Mouse (Mus musculus): ENCODE measurements around the gene Lypd6b. TPM values are rescaled to one million over a fixed set of nuclear protein-coding genes. Genes with fewer than 3 reads are reported as not detected.
A peak's percentile ranks its signal among the peaks of the same experiment; 100 is the strongest.

Gene Lypd6b
- 2.0 and 2.8 TPM in 2 replicates for polyA plus RNA-seq (2015; fragmentation: Nextera tagmentation; extraction: Ambion mirVana)

- Histone ChIP-seq H3K4me2 (replicated peaks) (peak within 1 kb of the TSS; percentile 99), H3K4me1 (replicated peaks) (0 out of 2 replicates have a peak, but pooled peaks cover 7% of the 10 kb centered on the region), H3K9ac (peak within 1 kb of the TSS; percentile 58), H3K27me3 (replicated peaks) (peaks cover 11% of the 10 kb centered on the region; the same call in 1 of the 2 replicates), H3K4me3 (replicated peaks) (peak within 1 kb of the TSS; percentile 60), H3K27ac (no peak within 1 kb of the TSS), H3K9me3 (no peaks in the 10 kb centered on the region), H3K36me3 (no peaks in the 10 kb centered on the region)
- WGBS, result under 1% methylated on average over 74 of the region's 79 CpGs
- ATAC-seq, result peak; percentile 94
Observed at GRCm38 (mm10) chr2:49787376-49788050, at the start of gene Lypd6b. Gene Lypd6b (plus strand): TSS chr2:49787688.

- H3K4me3 ChIP-seq (replicated peaks), result no peak overlapping the region
- H3K9me3 ChIP-seq, result no peaks in the 10 kb centered on the region
- 59% methylated on average over 5 of the region's 5 CpGs for whole genome bisulfite sequencing
- no peak overlapping the region for H3K4me2 ChIP-seq (replicated peaks)
- H3K27me3 ChIP-seq (replicated peaks), result no peaks in the 10 kb centered on the region
- H3K4me1 ChIP-seq (replicated peaks), result peaks cover 6% of the 10 kb centered on the region
- no peak for ATAC-seq
- 0 out of 2 replicates have a peak overlapping the region, but pooled peaks have one; percentile 13 for H3K27ac ChIP-seq
- H3K9ac ChIP-seq, result no peak overlapping the region
- H3K36me3 ChIP-seq, result no peaks in the 10 kb centered on the region
Observed at GRCm38 (mm10) chr2:49739046-49739445, 48.4 kb upstream of the Lypd6b start.

GRCm38 (mm10) chr2:49741026-49741425 lies 46.5 kb upstream of the Lypd6b start:
- H3K4me1 ChIP-seq (replicated peaks), result peaks cover 14% of the 10 kb centered on the region
- 67% methylated on average over 6 of the region's 6 CpGs for WGBS
- H3K27me3 ChIP-seq (replicated peaks), result no peaks in the 10 kb centered on the region
- no peak overlapping the region for H3K27ac ChIP-seq
- H3K9ac ChIP-seq, result no peak overlapping the region
- no peak overlapping the region for H3K4me2 ChIP-seq (replicated peaks)
- no peak for ATAC-seq
- H3K36me3 ChIP-seq, result no peaks in the 10 kb centered on the region
- no peak overlapping the region for H3K4me3 ChIP-seq (replicated peaks)
- H3K9me3 ChIP-seq, result no peaks in the 10 kb centered on the region

- no peak overlapping the region for H3K27ac ChIP-seq
Observed at GRCm38 (mm10) chr2:49741895-49742734, 45.4 kb upstream of the Lypd6b start.

GRCm38 (mm10) chr2:49742919-49743318 lies 44.6 kb upstream of the Lypd6b start:
- no peak for ATAC-seq
- H3K9ac ChIP-seq, result no peak overlapping the region
- H3K27ac ChIP-seq, result no peak overlapping the region
- H3K4me1 ChIP-seq (replicated peaks), result peaks cover 14% of the 10 kb centered on the region
- H3K27me3 ChIP-seq (replicated peaks), result no peaks in the 10 kb centered on the region
- no peak overlapping the region for H3K4me2 ChIP-seq (replicated peaks)
- no peaks in the 10 kb centered on the region for H3K9me3 ChIP-seq
- no peak overlapping the region for H3K4me3 ChIP-seq (replicated peaks)
- 77% methylated on average over 4 of the region's 4 CpGs for WGBS
- H3K36me3 ChIP-seq, result no peaks in the 10 kb centered on the region

More at GRCm38 (mm10) chr2:49741895-49742734, 45.4 kb upstream of the Lypd6b start:
- no peak overlapping the region for H3K9ac ChIP-seq
- no peaks in the 10 kb centered on the region for H3K9me3 ChIP-seq
- no peak for ATAC-seq
- H3K27me3 ChIP-seq (replicated peaks), result no peaks in the 10 kb centered on the region
- H3K4me1 ChIP-seq (replicated peaks), result peaks cover 14% of the 10 kb centered on the region
- 81% methylated on average over 16 of the region's 16 CpGs for WGBS
- no peak overlapping the region for H3K4me2 ChIP-seq (replicated peaks)
- no peak overlapping the region for H3K4me3 ChIP-seq (replicated peaks)
- no peaks in the 10 kb centered on the region for H3K36me3 ChIP-seq

GRCm38 (mm10) chr2:49743775-49744174 lies 43.7 kb upstream of the Lypd6b start:
- ATAC-seq, result no peak
- Histone ChIP-seq H3K4me2 (replicated peaks) (0 out of 2 replicates have a peak overlapping the region, but pooled peaks have one; percentile 30), H3K9me3 (no peaks in the 10 kb centered on the region), H3K4me1 (replicated peaks) (peaks cover 14% of the 10 kb centered on the region), H3K27ac (no peak overlapping the region), H3K9ac (no peak overlapping the region), H3K36me3 (no peaks in the 10 kb centered on the region), H3K27me3 (replicated peaks) (no peaks in the 10 kb centered on the region), H3K4me3 (replicated peaks) (no peak overlapping the region)
- 39% methylated on average over 6 of the region's 6 CpGs for WGBS

- no peak overlapping the region for H3K4me3 ChIP-seq (replicated peaks)
- H3K36me3 ChIP-seq, result no peaks in the 10 kb centered on the region
- WGBS, result 48% methylated on average over 11 of the region's 11 CpGs
- 0 out of 2 replicates have a peak overlapping the region, but pooled peaks have one; percentile 22 for H3K27ac ChIP-seq
- peak overlapping the region; percentile 30; the same call in 1 of the 2 replicates for H3K4me2 ChIP-seq (replicated peaks)
- no peak overlapping the region for H3K9ac ChIP-seq
- H3K27me3 ChIP-seq (replicated peaks), result no peaks in the 10 kb centered on the region
- ATAC-seq, result peak; percentile 25; the same call in 1 of the 2 replicates
- no peaks in the 10 kb centered on the region for H3K9me3 ChIP-seq
- peaks cover 14% of the 10 kb centered on the region for H3K4me1 ChIP-seq (replicated peaks)
Observed at GRCm38 (mm10) chr2:49744251-49745093, 43.0 kb upstream of the Lypd6b start.

- peaks cover 14% of the 10 kb centered on the region for H3K4me1 ChIP-seq (replicated peaks)
- H3K9me3 ChIP-seq, result no peaks in the 10 kb centered on the region
- no peaks in the 10 kb centered on the region for H3K36me3 ChIP-seq
- H3K9ac ChIP-seq, result no peak overlapping the region
- WGBS, result 64% methylated on average over 14 of the region's 14 CpGs
- H3K27ac ChIP-seq, result no peak overlapping the region
- no peak for ATAC-seq
- H3K27me3 ChIP-seq (replicated peaks), result no peaks in the 10 kb centered on the region
- no peak overlapping the region for H3K4me3 ChIP-seq (replicated peaks)
- H3K4me2 ChIP-seq (replicated peaks), result 0 out of 2 replicates have a peak overlapping the region, but pooled peaks have one; percentile 9
Observed at GRCm38 (mm10) chr2:49745094-49745781, 42.2 kb upstream of the Lypd6b start.

GRCm38 (mm10) chr2:49746947-49747346 lies 40.5 kb upstream of the Lypd6b start:
- H3K27ac ChIP-seq, result no peak overlapping the region
- no peak overlapping the region for H3K4me2 ChIP-seq (replicated peaks)
- peaks cover 13% of the 10 kb centered on the region for H3K4me1 ChIP-seq (replicated peaks)
- 70% methylated on average over 7 of the region's 7 CpGs for WGBS
- no peaks in the 10 kb centered on the region for H3K9me3 ChIP-seq
- no peaks in the 10 kb centered on the region for H3K36me3 ChIP-seq
- no peak overlapping the region for H3K9ac ChIP-seq
- no peaks in the 10 kb centered on the region for H3K27me3 ChIP-seq (replicated peaks)
- no peak for ATAC-seq
- no peak overlapping the region for H3K4me3 ChIP-seq (replicated peaks)

- Histone ChIP-seq H3K4me3 (replicated peaks) (no peak overlapping the region), H3K27me3 (replicated peaks) (no peaks in the 10 kb centered on the region), H3K4me2 (replicated peaks) (no peak overlapping the region), H3K4me1 (replicated peaks) (peaks cover 11% of the 10 kb centered on the region), H3K9ac (no peak overlapping the region), H3K9me3 (no peaks in the 10 kb centered on the region), H3K36me3 (no peaks in the 10 kb centered on the region), H3K27ac (no peak overlapping the region)
- WGBS, result 81% methylated on average over 2 of the region's 2 CpGs
- ATAC-seq, result no peak
Observed at GRCm38 (mm10) chr2:49747670-49748069, 39.8 kb upstream of the Lypd6b start.

- H3K4me2 ChIP-seq (replicated peaks), result no peak overlapping the region
- H3K9me3 ChIP-seq, result no peaks in the 10 kb centered on the region
- H3K4me3 ChIP-seq (replicated peaks), result no peak overlapping the region
- H3K27ac ChIP-seq, result no peak overlapping the region
- H3K4me1 ChIP-seq (replicated peaks), result peaks cover 8% of the 10 kb centered on the region
- ATAC-seq, result no peak
- WGBS, result 75% methylated on average over 14 of the region's 14 CpGs
- H3K9ac ChIP-seq, result no peak overlapping the region
- H3K27me3 ChIP-seq (replicated peaks), result no peaks in the 10 kb centered on the region
- no peaks in the 10 kb centered on the region for H3K36me3 ChIP-seq
Observed at GRCm38 (mm10) chr2:49748628-49749342, 38.7 kb upstream of the Lypd6b start.
